Mouse (Mus musculus): ENCODE measurements around the gene Fancc.

The Fancc gene

DNA sequence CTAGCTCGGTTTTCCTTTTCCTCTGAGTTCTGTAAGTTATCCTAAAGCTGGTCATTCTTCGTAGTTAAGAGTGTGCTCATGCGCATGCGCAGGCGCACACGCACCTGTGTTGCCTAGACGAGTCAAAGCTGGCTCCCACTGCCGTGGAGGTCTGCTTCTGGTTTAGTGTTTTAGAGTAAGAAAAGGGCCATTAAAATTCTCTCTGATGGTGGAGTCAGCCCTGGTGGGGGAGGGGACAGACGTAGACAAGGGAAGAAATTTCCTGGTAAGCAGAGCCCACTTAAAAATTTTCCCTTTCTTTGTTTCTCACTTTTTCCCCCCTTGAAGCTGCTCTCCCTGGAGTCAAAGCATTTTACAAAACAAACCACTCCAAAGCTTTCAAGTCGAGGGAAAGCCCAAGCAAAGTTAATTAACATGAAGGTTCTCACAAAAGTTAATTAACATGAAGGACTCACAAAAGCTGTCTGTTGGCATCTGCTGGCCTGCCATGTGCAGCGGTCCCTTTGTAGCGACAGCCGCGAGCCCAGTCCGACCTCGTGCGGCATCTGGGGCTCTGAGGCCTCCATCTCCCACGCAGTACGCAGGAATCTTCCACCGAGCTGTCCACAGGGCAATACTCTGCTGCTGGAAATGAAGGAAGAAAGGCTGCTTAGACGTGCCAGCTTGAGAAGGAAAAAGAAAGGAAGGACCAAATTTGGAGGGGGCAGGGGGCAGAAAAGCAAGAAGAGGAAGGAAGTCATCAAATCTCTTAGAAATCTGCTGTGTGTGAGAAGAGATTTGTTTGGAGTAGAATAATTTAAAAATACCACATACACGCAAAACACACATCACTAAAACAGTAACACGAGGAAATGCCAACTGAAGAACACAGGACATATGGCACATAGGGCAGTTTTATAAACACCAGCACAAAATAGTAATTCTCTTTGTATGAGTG lies at the start of gene Fancc:
Fancc (minus strand) TSS at position 633 of the 937 bp plus-strand sequence.
- no peak for DNase-seq (ENCODE audit: low read depth, low spot score)

DNA sequence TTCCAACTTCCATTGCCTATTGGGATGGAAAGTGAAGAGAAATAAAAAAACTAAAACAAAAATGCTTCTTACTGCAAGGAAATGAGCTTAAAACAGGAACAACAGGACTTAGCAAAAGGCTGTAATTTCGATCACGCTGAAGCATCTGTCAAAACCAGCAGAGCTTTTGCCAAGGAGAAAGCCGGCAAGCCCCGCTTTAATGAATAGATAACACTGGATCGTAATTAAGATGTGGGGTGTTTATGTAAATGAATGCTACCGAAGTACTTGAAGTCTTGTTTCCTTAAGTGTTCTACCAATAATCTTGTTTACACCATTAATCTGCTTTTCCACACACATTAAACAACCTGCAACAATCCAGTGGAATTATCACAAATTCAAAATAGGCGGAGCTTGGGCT lies 48.2 kb upstream of the Fancc start:
- DNase-seq (ENCODE audit: low read depth, low spot score), result no peak

DNA sequence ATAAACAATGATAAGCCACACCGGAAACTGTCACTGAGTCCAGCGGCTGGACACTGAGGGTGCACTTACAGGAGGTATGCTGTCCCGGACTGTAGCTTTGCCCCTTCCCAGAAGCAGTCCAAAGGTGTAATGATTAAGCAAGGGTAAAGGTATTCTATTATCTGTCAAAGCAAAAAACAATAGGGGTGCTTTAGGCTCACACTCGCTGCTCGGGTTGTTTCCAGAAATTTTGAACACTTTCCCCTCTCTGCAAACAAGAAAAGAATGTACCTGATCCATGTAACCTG lies 47.8 kb upstream of the Fancc start:
- DNase-seq (ENCODE audit: low read depth, low spot score), result no peak

DNA sequence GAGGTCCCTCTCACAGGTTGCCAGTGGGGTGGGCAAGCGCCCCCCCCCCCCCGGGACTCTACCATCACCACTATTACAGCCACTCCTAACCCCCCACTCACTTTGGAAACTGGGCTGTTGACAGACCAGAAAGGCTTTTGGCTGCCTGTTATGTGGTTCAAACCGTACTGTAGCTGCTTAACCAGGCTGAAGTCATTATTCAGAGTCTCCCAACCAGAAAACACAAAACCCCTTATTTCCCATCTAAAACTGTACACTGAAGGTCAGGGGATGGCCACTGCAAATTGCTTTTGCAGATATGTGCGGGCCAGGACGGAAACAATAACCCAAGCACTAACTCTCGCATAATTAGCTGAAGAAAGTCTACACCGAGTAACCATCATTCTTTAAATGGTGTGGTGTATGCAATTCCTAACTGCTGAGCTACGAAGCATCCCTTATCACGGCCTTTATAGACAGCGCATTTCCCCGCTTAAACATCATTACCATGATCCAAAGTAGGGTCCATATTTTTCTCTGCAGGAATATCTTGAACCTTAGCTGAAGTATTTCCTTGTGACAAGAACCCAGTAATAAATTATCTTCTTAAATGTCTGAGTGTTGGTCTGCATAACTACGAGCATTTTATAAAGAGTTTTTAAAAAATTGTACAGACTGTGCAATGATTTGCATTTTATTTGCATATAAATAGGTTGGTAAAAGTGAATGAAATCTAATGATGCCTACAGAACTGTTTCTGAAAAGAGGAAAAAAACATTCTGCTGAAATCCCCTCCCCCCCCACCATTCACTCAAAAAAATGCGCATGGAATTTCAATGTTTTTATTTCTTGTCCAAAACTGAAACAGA lies 47.3 kb upstream of the Fancc start:
- no peak for DNase-seq (ENCODE audit: low read depth, low spot score)

DNA sequence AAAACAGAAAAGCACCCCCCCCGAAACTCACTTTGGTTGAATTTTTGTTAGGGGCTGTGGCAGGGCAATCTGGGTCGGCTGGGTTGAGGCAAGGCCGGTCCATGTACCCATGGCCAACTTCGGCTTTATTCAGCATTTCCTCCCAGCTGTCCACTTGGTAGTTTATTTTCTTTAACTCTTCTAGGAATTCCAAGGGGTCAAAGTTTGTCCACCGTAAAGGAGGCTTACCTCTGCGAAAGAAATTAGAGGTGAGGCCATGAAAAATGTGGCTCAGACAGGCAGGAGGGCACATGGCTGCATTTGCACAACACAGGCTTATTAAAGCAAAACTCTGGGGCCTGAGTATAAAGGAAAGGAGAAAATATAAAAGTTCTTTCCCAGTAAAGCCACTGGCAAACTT lies 46.4 kb upstream of the Fancc start:
- DNase-seq (ENCODE audit: low read depth, low spot score), result no peak

DNA sequence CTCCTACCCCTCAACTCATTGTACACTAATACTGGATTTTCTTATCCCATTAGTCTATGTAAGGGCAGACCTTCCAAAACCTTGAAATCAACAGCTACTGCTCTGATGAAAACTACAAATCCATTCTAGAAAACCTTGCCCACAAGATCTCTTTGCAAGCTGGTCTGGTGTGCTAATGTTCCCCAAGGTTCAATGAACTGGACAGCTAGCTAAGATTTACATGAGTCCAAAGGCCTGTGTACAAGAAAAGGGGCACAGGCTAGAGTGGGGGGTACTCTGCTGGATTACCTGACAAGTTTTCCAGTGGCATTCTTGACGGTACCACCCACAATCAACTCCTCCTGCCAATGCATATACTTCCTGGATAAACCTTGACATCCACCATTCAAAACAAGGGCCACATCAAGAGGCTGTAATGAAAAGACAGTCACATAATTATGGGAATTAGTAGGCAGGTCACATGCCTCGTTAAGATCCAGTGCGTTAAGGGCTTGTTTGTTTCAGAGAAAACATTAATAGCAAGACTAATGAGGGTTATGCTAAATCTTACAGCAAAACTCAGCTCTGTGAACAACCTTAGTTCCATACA lies 45.8 kb upstream of the Fancc start:
- no peak for DNase-seq (ENCODE audit: low read depth, low spot score)

DNA sequence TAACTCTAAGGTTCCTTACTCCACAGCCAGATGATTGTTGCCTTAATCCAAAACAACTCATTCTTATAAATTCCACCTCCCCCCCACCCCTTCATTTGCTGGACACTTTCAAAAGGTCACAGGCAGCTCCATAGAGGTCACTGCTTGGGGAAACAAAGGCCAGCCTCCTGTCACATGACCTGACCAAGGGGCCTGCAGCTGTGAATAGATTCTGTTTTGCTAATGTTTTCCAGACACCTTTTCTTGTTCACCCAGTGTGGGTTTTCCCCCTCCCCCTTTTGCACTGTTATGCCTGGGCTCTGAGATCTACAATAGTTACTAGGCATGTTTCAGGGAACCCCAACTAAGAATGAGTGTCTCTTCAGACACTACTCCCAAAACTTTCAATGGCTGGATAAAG lies 44.4 kb upstream of the Fancc start:
- no peak for DNase-seq (ENCODE audit: low read depth, low spot score)

DNA sequence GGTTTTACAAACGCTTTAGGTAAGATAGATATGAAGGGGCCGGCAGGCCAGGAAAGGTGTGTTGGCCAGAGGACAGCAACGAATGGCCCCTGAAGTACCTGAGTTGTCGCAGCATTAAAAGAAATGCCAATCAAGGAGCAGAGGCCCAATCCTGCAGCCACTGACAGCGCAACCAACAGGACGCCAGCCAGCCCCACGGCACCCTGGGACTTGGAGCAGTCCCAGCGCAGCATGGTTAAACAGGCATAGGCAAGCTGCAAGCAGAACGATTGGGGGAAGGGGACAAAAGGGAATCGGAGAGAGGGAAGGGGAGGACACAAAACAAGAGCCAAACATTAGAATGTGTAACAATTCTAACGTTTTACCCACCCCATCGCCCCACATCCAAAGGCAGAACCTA lies 43.5 kb upstream of the Fancc start:
- DNase-seq (ENCODE audit: low read depth, low spot score), result no peak

DNA sequence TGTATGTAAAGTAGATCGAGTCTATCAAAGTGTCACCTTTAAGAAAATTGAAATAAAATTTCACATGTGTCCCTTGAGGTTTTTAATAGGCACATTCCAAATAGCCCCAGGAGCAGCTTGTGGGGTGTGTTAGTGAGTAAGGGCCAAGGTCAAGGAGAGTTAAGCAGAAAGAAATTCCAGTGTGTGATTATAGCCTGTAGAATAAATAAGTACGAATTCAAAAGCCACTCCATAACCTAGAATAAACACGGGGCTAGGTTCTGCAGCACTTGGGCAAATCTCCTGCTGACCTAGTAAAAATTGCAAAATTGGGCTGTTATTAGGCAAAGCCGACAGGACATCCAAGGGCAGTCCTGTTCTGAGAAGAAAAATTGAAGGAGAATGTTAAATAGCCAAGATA lies 37.9 kb upstream of the Fancc start:
- DNase-seq (ENCODE audit: low read depth, low spot score), result no peak

DNA sequence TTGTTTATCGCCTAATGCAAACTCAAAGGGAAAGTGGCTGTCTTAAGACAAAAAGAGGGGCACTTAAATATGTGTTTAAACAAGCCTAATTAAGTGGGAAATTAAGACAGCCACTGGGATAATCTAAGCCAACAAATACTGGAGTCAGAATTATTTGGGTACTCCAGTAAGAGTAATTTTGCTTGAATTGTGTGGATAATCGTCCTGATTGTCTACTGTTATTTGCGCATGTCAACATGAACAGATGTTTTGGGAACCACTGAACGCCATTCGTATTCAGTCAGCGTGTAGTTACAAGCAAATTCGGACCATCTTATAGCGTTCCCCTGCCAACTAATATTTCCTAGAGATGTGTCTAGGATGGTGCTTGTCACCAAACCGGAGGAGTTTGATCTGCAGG lies 33.8 kb upstream of the Fancc start:
- DNase-seq (ENCODE audit: low read depth, low spot score), result no peak

DNA sequence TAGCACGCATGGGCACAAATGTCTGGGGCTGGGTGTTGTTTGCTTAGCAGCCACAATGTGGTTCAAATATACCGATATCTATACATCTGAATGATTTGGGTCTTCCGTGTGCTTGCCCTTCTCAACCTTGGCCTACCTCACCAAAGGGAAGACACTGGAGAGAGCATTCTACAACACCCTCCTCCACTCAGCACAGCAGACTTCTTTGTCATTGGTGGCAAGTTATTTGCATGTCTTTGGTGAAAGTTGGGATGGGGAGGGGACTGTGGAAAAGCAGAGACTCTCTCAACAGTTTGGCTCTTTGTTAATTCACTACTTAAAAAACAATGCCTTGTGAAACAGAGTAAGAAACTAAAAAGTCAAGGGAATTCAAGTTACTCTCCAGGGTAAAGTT lies 33.3 kb upstream of the Fancc start:
- DNase-seq (ENCODE audit: low read depth, low spot score), result no peak

DNA sequence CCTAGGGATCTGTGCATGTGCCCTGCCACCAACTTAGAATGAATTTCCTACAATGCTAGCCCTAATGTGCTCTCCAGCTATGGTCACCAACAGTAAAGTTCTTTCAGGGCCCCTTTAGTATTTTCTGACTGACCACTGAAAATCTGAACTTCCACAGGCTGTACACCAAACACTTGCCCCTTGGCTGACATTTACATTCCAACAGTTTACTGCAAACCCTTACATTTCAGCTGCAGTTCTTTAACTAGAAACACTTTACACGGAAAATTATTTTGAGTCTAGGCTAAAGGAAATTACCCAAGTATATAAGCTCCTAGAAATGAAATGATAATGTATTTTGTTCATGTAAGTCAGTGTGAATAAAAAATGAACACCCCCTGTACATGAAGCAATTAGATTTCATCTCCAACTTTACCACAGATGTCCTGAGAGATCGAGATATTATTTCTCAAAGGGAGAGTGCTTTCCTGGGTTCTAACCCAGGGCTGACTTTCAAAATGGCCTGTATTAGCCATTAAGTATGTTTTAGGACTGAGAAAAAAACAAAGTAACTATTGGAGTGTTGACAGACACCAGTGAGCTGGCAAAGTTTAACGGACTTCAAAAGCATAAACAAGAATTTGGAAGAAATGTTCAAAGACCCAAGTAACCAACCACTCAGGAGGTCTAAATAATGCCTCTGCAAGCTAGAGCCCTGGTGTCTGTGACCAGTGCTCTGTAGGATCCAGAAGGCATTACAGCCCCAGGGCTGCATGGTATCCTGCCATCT lies 32.7 kb upstream of the Fancc start:
- DNase-seq (ENCODE audit: low read depth, low spot score), result no peak

DNA sequence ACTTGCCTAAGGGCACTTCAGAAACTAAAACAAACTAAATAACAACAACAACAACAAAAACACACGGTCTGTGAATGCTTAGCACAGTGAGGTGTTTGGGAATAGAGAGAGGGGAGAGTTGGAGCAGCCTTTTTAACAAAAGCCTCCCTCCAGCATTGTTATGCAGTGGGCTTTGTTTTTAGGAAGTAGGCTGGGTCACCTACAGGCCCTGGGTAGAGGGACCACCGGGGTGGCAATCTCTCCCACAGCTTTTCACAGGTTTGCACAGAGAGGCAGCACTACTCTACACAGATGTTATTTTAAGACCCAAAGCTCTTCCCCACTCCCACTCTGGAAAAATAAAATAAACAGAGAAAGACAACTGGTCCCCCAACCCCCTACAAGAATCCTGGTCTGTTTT lies 31.8 kb upstream of the Fancc start:
- no peak for DNase-seq (ENCODE audit: low read depth, low spot score)

DNA sequence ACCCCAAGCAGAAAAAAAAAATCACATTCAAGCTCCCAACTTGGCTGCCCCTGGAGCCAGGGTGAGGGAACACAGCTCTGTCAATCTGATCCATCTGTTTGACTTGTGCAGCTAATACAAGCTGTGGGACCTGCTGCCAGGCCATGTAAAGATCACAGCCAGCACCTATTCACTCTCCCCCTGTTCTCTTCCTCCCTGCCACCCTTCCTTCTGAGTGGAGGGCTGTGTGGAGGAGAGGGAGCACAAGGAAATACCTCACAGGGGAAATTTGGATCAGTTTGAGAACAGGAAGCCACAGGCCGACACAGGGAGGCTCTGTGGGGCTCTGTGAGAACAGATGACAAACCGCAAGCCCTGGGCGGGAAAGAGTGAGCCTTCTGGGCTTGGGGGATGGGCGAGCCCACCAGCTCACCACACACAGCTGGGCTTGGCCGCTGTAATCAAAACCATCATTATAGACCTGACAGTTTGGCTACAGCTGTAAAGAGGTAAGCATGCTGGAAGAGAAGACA lies 31.1 kb upstream of the Fancc start:
- DNase-seq (ENCODE audit: low read depth, low spot score), result no peak

DNA sequence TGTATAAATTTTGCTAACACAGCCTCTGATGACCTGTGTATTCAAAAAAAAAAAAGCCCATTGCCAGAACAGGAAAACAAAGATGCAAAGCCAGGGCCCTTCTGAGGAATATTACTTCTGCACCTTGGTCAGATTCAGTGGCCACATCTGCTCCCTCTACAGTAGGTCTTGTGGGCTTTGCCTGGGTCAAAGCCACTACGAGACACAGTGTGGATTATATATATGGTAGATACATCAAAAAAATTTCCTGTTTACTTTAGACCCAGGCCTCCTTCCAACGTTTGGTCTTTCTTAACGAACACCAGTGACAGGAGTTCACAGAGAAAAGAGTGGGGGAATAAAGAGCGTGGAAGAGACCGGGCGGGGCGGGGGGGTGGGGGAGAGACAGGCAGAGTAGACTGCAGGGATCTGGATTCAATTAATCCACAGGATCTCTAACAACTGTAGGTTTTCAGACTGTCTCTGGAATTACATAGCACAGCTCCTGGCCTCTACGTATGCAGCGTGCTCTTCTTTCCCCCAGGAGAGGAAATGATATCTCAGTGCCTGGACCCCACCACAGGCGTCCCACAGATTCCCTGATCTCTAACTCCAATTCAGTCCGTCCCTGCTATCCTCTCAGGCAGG lies 28.6 kb upstream of the Fancc start:
- no peak for DNase-seq (ENCODE audit: low read depth, low spot score)

DNA sequence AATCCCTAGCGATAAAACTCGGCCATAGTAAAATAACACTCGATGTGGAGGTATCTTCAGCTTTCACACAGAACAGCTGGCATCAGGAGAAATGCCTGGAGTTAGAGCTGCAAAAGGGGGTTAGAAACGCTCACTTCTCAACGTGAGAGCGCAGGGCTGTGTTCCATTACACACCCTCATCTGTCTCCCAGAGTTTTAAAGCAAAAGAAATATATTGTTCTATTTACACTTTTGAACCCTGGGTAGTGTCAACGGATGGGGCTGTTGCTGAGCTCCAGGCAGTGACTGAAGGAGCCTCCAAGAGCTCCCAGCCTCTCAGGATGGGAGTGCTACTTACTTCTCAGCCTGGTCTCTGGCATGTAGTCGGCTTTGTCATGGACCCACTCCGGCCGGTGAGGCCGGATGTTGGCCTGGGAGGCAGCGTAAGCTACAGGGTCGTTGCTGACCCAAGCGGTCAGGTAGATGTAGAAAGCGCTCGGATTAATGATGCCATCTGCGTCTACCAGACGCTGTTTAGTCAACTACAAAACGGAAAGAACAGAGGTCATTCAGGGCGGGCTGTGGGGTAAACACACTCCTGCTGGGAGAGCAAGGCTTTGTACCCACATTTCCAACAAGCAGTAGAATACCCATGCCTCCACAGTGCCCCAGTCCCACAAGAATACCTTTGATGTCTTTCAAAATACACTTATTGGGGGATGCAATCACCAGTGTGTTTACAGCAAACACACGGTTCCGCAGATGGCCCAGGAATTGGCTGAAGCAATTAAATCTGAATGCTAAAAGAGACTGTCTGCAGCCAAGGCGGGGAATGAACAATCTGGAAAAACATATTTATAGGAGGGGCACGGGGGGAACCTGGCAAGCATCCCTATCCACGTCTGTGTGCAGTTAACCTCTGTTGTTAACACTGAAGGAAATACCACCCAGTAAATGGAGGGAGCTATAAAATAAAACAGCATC lies 27.8 kb upstream of the Fancc start:
- no peak for DNase-seq (ENCODE audit: low read depth, low spot score)

DNA sequence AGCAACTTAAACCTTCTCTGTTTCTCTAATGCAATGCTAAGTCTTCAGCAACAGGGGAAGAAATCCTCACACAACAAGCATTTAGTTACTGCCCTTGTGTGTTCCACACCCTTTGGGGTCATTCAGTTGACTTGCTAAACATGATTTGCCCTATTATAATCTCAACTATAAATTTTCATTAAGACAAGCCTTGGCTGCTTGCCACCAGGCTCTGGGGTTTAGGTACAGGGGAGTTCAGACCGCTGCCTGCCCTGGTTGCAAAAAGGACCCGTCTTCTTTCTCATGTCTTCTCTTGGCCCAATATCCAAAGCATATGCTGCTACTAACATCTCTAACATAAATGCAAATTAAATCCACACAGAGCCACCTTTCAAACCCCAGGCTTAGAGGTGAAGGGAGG lies 27.0 kb upstream of the Fancc start:
- no peak for DNase-seq (ENCODE audit: low read depth, low spot score)

DNA sequence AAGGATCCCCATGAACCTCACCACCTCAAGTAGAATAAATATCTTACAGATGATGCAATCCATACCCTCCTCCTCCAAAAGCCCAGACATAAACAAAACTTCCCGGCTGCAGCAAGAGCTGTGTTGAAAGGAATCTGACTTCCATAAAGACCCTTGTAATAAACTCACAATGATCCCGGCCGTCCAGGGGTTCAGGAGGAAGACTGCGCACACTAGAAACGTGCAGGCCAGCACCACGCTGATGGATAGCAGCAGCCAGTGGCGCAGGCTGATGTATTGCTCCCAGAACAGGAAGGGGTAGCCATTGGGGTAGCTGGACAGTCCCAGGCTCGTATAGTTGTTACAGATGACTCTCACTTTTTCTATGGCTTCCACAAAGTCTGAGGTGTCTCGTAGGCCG lies 25.8 kb upstream of the Fancc start:
- DNase-seq (ENCODE audit: low read depth, low spot score), result no peak

DNA sequence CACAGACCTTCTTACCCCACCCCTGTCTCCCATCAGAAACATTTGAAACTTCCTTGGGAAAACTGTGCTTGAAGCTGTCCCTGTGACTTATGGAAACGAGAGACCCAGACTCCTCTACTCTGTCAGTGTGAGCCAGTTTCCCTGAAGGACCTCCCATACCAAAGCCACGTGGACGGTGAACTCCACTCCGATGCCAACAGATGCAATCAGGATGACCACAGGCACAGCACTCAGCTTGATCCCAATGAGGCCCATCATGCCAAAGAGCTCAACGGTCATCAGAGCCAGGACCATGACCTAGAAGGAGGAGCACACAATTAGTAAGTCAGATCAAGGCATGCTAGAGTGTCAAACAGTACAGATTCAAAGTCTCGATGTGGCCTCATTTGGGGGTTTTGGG lies 23.0 kb upstream of the Fancc start:
- DNase-seq (ENCODE audit: low read depth, low spot score), result no peak

DNA sequence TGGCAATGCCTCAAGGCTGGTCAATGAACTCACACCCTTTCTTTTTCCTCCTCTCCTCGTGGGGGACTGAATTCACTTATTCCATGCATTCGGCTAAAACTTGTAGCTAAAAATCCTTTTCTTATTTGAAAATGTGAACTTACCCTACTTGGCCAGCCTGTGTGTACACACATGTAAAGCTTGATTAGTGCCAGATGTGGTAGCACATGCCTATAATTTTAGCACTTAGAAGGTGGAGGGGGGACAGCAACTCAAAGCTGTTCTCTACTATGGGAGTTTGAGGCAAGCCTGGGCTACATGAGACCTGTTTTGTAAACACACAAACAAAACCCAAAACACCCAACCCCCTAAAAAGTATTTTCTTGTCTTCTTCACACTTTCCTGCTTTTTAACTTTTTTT lies 19.5 kb upstream of the Fancc start:
- DNase-seq (ENCODE audit: low read depth, low spot score), result no peak

All from c-Kit-negative CD71-positive TER-119-positive erythroid progenitor cells, embryonic 14.5 days (primary cell).